Mouse (Mus musculus) spleen, adult 2 months (tissue): ENCODE results near the gene Tom1l2.

Source experiments
- CTCF ChIP-seq: fragments of 200-500 bp; IDR thresholded peaks from 2 replicates; pipeline ENCODE4 v1.5.1; 2011; ENCODE audit warnings: mild to moderate bottlenecking, inconsistent platforms; ENCODE audit not compliant: insufficient read depth, insufficient read length, insufficient replicate concordance; ENCODE audit errors: extremely low read depth
- POLR2A ChIP-seq: fragments of 200-500 bp; IDR thresholded peaks from 2 replicates; pipeline ENCODE4 v1.6.1; 2011; ENCODE audit warnings: low read depth, low read length, inconsistent platforms

- TF ChIP-seq CTCF (peak; percentile 17; the same call in 1 of the 2 replicates), POLR2A (peak; percentile 15)
These were observed 130.1 kb downstream of the Tom1l2 start, which contains the start of gene Srebf1 for GRCm38 (mm10) chr11:60222469-60223236.
